Mouse (Mus musculus) limb, embryonic 10.5 days (tissue): ENCODE results near the gene Mvb12a. TPM values are rescaled to one million over a fixed set of nuclear protein-coding genes. Genes with fewer than 3 reads are reported as not detected.
"Not testable (repeated sequence)": the region's sequence is repeated elsewhere in the genome, so short reads cannot be mapped to it uniquely, and the experiment has no call there.

Experiments used
- DNase-seq: peaks from one replicate; pipeline ENCODE4 v3.0.0-alpha.2; 2017; ENCODE audit warnings: low spot score
- H3K27ac ChIP-seq: fragments of 300-500 bp; sonication (generic); 2 replicates; pipeline ENCODE4 v1.5.1; 2016; ENCODE audit warnings: mild to moderate bottlenecking
- H3K27me3 ChIP-seq: fragments of 300-500 bp; sonication (generic); 2 replicates; pipeline ENCODE4 v1.6.1; 2016; ENCODE audit warnings: low read depth, mild to moderate bottlenecking; ENCODE audit not compliant: poor library complexity, severe bottlenecking
- H3K36me3 ChIP-seq: fragments of 300-500 bp; sonication (generic); 2 replicates; pipeline ENCODE4 v1.6.1; 2016; ENCODE audit warnings: mild to moderate bottlenecking, moderate library complexity
- H3K4me1 ChIP-seq: fragments of 300-500 bp; sonication (generic); 2 replicates; pipeline ENCODE4 v1.6.1; 2016
- H3K4me3 ChIP-seq: fragments of 300-500 bp; sonication (generic); 2 replicates; pipeline ENCODE4 v1.5.1; 2016; ENCODE audit warnings: mild to moderate bottlenecking, moderate library complexity
- H3K9me3 ChIP-seq: fragments of 300-500 bp; sonication (generic); replicated peaks from 2 replicates; pipeline ENCODE4 v1.6.1; 2016; ENCODE audit warnings: mild to moderate bottlenecking
- WGBS: fragments of 180-500 bp; shearing (Covaris S2); methylation state at CpG from one replicate; pipeline ENCODE4 v1.1.7; 2016; 5-methylcytosine and 5-hydroxymethylcytosine counted together
- polyA plus RNA-seq: library from polyadenylated mRNA; unstranded; fragments of >200 nt; fragmentation: Nextera tagmentation; extraction: Ambion mirVana; gene quantifications from 2 replicates; pipeline ENCODE4 v1.2.1, GENCODE M21; 2016

Mvb12a gene
- polyA plus RNA-seq, 1 experiment from 2014 or later = 76.2 TPM

DNA sequence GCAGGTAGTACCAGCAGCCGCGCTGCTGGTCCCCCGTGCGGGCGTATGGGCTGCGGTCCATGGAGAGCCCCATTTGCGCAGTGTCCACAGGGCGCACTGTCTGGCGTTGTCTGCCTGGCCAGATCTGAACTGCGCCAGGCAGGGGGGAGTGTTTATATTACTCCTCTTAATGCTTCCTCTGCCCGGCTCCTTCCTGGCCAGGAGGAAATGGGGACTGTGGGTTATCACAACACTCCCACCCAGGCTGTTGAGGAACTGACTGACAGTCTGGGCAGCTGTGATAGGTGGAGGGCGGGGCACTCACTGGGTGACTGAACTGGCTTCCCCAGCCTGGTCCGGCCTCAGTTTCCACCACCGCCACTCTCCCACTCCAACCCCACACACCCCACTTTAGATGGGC lies 31.1 kb upstream of the Mvb12a start, which contains the start of gene Plvap:
TSS of gene Plvap (minus strand) at position 109 of the 400 bp plus-strand sequence.
- WGBS = 51% methylated on average over 14 of the region's 14 CpGs
- H3K4me1 ChIP-seq = peaks cover 42% of the 10 kb centered on the region
- peaks cover 51% of the 10 kb centered on the region for H3K27me3 ChIP-seq
- H3K36me3 ChIP-seq = no peaks in the 10 kb centered on the region
- peak within 1 kb of the TSS; percentile 29 for H3K4me3 ChIP-seq
- no peak for DNase-seq
- peak within 1 kb of the TSS; percentile 42; the same call in 1 of the 2 replicates for H3K27ac ChIP-seq
- H3K9me3 ChIP-seq = no peaks in the 10 kb centered on the region

DNA sequence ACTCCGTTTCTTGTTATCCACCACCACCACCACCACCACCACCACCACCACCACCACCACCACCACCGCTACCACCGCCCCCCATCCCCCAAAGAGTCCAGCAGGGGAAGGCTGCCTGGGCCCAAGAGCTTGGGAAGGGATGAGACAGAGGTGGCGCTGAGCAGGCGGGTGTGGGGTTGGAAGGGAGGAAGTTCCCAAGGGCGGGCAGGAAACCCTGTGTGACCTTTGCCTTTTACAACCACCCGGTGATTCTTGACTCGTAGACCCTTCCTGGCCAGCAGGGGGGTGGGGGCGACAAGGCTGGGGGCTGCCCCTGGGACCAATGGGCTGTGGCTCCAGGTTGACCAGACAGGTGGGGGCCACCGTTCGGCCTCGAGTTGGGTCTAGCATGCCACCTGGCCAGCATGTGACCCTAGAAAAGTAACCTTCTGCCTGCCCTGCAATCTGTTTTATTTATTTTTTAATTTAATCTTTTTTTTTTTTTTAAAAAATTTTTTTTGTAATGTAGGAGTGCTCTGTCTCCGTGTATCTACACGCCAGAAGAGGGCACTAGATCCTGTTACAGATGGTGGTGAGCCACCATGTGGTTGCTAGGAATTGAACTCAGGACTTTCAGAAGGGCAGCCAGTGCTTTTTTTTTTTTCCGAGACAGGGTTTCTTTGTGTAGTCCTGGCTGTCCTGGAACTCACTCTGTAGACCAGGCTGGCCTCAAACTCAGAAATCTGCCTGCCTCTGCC lies 29.5 kb upstream of the Mvb12a start:
- 73% methylated on average over 15 of the region's 15 CpGs for WGBS
- Histone ChIP-seq H3K4me3 (no peak overlapping the region), H3K27ac (0 out of 2 replicates have a peak overlapping the region, but pooled peaks have one; percentile 42), H3K9me3 (no peaks in the 10 kb centered on the region), H3K27me3 (peaks cover 35% of the 10 kb centered on the region), H3K36me3 (no peaks in the 10 kb centered on the region), H3K4me1 (peaks cover 35% of the 10 kb centered on the region)
- no peak for DNase-seq

DNA sequence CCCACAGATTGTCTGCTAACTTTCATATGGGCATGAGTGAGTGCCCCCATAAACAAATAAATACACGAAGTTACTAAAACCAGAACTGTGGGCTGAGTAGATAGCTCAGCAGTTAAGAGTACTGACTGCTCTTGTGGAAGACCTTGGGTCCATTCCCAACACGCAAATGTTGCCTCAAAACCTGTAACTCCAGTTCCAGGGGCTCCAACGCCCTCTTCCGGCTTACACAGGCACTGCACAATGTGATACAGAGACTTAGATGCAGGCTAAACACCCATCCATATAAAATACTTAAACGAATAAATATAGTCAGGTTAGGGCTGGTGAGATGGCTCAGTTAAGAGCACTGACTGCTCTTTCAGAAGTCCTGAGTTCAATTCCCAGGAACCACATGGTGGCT lies 27.7 kb upstream of the Mvb12a start:
- no peak for DNase-seq
- Histone ChIP-seq H3K27me3 (peaks cover 17% of the 10 kb centered on the region), H3K36me3 (no peaks in the 10 kb centered on the region), H3K4me1 (peaks cover 21% of the 10 kb centered on the region), H3K9me3 (no peaks in the 10 kb centered on the region), H3K4me3 (no peak overlapping the region), H3K27ac (no peak overlapping the region)
- WGBS = 75% methylated on average over 5 of the region's 5 CpGs

DNA sequence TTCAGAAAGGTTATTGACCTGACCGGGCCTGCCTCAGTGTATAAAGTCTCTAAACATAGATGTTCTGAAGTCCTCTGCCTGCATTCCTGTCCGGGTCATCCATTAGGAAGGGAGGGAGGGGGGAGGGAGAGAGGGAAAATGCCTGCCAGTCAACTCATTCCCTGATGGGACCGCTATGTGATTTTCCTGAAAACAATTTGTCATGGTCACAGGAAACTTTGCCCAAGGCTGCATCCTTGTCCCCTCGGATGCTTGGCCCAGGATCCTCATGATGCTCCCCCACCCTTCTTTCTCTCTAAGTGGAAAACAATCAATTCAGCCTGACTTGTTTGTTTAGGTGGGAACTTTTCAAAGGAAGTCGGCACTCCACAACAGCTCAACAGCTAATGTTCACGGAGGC lies 25.9 kb upstream of the Mvb12a start:
- H3K36me3 ChIP-seq = no peaks in the 10 kb centered on the region
- 12% methylated on average over 6 of the region's 6 CpGs for WGBS
- peak; percentile 29 for DNase-seq
- H3K4me1 ChIP-seq = peaks cover 25% of the 10 kb centered on the region
- H3K27ac ChIP-seq = no peak overlapping the region
- H3K27me3 ChIP-seq = peaks cover 1% of the 10 kb centered on the region; the same call in 1 of the 2 replicates
- no peaks in the 10 kb centered on the region for H3K9me3 ChIP-seq
- H3K4me3 ChIP-seq = no peak overlapping the region

DNA sequence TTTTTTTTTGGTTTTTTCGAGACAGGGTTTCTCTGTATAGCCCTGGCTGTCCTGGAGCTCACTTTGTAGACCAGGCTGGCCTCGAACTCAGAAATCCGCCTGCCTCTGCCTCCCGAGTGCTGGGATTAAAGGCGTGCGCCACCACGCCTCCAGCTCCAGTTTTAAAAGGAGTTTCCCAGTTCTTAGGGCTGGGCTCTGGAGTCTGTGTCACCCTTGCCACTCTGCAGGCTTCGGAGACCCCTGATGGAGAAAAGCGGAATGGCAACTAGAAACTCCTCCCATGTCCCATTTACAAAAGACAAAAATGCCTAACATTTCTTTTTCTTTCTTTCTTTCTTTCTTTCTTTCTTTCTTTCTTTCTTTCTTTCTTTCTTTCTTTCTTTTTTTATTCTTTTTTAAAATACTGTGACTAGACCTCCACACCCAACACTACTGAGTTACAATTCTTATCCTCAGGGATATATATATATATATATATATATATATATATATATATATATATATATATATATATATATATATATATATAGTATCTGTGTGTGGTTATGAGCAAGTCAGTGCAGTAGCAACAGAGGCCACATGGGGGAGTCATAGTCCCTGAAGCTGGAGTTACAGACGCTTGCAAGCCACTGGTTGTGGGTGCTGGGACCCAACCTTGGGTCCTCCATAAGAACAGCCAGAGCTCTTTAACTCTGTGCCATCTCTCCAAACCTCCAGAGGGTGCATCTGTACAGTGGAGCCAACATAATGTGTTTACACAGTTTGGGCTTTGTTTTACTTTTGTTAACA lies 23.5 kb upstream of the Mvb12a start:
- not testable (repeated sequence) for H3K36me3 ChIP-seq, H3K27ac ChIP-seq, H3K4me3 ChIP-seq, H3K9me3 ChIP-seq
- peaks cover 18% of the 10 kb centered on the region for H3K4me1 ChIP-seq
- 49% methylated on average over 10 of the region's 10 CpGs for WGBS
- peak; percentile 71 for DNase-seq
- H3K27me3 ChIP-seq = peaks cover 20% of the 10 kb centered on the region

DNA sequence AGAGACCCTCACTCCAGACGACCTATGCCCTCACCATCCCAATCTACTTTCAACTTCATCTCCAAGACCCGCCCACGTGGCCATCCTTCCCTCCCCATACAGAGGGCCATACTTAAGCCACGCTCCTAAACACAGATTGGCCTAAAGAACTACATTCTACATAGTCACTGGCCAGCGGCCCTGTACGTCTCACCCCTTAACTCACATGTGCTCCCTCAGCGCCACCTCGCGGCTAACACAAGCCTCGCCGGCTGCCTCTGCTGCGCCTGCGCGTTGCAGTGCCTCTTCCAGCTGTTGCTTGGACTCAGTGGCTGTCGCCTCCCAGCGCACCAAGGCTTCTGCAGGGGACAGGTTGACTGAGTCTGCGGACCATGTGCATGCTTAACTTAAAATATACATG lies 21.1 kb upstream of the Mvb12a start:
- H3K27ac ChIP-seq = no peak overlapping the region
- H3K9me3 ChIP-seq = no peaks in the 10 kb centered on the region
- peaks cover 44% of the 10 kb centered on the region for H3K27me3 ChIP-seq
- WGBS = 5% methylated on average over 17 of the region's 17 CpGs
- H3K36me3 ChIP-seq = no peaks in the 10 kb centered on the region
- H3K4me1 ChIP-seq = peaks cover 31% of the 10 kb centered on the region
- H3K4me3 ChIP-seq = no peak overlapping the region
- DNase-seq = peak; percentile 96

DNA sequence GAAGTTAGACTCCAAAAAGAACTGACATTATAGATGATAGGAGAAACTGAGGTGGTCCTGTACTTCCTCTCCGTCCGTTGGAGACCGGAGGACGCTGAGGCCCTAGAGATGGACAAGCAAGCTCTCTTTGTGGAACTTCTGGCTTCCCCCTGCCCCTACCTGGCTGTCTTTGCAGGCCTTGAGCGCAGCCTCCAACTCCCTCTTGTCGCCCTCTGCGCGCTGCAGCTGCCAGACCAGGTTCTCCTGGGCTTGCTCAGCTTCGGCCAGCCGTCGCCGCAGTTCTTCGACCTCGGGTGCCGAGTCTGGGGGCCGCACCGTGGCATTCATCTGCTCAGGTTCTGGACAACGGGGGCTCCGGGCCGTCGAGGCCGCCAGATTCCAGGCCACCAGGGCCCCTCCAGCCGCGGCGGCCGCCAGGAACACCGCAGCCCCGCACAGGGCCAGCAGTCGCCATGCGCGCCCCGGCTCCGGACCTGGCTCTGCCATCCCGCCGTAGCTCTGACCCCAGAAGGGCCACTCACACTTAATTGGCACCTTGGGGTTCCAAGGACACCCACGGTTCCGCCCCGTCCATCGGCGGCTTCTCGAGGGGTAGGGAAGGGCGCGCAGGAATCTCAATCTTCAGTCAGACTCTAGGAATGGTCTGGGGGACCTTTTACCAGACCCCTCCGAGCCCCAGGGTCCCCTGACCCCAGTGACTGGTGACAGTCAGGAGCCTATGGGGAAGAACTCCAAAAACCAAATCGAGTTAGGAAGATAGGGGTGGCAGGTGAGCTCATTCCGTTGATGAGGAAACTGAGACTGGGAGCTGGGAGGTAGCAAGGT lies 17.3 kb upstream of the Mvb12a start, which contains the start of gene Ccdc194:
TSS of gene Ccdc194 (minus strand) at position 486 of the 825 bp plus-strand sequence.
- peaks cover 62% of the 10 kb centered on the region for H3K27me3 ChIP-seq

DNA sequence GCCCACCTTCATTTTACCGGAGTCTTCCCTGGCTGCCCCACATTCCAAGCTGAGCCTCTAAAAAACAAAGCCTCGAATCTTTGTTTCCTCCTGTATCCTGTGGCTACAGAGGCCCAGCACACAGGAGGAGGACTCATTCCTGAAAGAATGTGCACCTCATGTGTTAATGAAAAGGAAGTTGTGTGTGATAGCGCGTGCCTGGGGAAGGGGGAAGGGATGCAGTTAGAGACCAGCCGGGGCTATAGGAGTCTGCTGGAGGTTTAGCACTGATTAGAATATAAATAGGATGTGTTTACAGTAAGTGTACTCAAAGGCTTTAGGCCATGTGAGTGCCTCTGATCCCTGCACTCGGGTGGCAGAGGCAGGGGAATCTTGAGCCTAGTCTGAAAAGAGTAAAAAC lies 16.4 kb upstream of the Mvb12a start:
- no peaks in the 10 kb centered on the region for H3K36me3 ChIP-seq
- no peaks in the 10 kb centered on the region for H3K9me3 ChIP-seq
- peaks cover 28% of the 10 kb centered on the region for H3K4me1 ChIP-seq
- DNase-seq = no peak
- 8% methylated on average over 6 of the region's 6 CpGs for WGBS
- H3K4me3 ChIP-seq = no peak overlapping the region
- no peak overlapping the region for H3K27ac ChIP-seq
- peaks cover 62% of the 10 kb centered on the region for H3K27me3 ChIP-seq

More for the DNA sequence above, 17.3 kb upstream of the Mvb12a start, which contains the start of gene Ccdc194:
- Histone ChIP-seq H3K4me3 (peak within 1 kb of the TSS; percentile 38), H3K36me3 (no peaks in the 10 kb centered on the region), H3K27ac (peak within 1 kb of the TSS; percentile 27), H3K9me3 (no peaks in the 10 kb centered on the region), H3K4me1 (peaks cover 32% of the 10 kb centered on the region)
- DNase-seq = no peak
- WGBS = 6% methylated on average over 46 of the region's 46 CpGs

DNA sequence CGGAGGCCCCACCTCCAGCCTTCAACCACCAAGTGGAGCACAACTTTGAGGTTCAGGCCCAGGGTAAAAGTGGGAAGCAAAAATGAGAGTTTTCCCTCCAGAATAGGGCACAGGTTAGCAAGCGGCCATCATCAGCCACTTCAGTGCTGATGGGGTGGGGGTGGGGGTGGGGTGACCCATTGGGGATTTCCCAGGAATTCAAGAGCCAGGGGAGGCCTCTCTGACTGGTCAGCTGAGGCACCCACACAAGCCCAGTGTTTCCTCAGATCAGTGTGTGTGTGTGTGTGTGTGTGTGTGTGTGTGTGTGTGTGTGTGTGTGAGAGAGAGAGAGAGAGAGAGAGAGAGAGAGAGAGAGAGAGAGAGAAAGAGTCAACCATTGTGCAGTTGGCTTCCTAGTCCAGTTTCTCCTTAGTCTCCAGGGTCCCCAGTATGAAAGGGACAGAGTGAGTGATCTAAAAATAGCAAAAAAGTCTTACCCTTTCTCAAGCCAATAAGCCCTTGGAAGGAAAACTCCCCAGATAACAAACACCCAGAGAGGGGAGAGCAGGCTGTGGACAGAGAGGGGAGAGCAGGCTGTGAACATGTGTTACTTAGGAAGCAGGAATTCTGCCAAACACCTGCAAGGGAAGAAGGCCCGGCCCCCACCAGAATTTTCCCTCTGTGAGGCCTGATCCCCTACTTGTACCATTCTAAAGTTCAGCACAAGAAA lies 15.4 kb upstream of the Mvb12a start:
- H3K27me3 ChIP-seq = peaks cover 60% of the 10 kb centered on the region
- no peaks in the 10 kb centered on the region for H3K9me3 ChIP-seq
- peaks cover 23% of the 10 kb centered on the region for H3K4me1 ChIP-seq
- H3K27ac ChIP-seq = 0 out of 2 replicates have a peak overlapping the region, but pooled peaks have one; percentile 19
- no peak overlapping the region for H3K4me3 ChIP-seq
- WGBS = 57% methylated on average over 3 of the region's 3 CpGs
- no peak for DNase-seq
- no peaks in the 10 kb centered on the region for H3K36me3 ChIP-seq

DNA sequence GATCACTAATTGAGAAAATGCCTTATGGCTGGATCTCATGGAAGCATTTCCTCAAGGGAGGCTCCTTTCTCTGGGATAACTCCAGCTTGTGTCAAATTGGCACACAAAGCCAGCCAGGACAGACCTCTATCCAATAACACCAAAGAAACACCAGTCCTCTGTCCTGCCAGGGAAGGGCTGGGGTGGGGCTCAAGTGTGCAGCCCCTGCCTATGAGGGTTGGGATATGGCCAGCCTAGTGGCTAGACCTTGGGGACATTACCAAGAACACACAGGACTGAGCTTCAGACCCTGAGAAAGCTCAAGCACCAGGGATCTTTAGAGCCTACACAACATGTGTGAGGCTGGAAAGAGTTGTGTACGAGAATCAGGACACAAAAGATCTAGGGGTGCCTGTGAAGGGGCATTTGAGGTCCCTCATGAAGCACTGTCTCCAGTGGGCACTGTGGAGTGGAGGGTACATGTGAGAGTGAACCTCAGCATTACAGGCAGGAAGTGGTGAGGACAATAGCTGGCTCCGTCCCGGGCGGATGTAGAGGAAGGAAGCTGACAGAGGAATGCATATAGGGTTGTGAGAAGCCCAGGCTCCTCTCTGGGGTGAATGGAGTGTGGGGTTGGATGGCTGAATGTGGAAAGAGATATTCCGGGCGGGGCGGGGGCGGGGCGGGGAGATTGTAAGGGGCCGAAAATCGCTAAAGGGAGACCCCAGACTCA lies 14.2 kb upstream of the Mvb12a start:
- H3K4me3 ChIP-seq = no peak overlapping the region
- no peaks in the 10 kb centered on the region for H3K9me3 ChIP-seq
- 89% methylated on average over 11 of the region's 11 CpGs for WGBS
- H3K4me1 ChIP-seq = peaks cover 23% of the 10 kb centered on the region
- H3K36me3 ChIP-seq = no peaks in the 10 kb centered on the region
- DNase-seq = no peak
- H3K27me3 ChIP-seq = peaks cover 49% of the 10 kb centered on the region
- no peak overlapping the region for H3K27ac ChIP-seq

DNA sequence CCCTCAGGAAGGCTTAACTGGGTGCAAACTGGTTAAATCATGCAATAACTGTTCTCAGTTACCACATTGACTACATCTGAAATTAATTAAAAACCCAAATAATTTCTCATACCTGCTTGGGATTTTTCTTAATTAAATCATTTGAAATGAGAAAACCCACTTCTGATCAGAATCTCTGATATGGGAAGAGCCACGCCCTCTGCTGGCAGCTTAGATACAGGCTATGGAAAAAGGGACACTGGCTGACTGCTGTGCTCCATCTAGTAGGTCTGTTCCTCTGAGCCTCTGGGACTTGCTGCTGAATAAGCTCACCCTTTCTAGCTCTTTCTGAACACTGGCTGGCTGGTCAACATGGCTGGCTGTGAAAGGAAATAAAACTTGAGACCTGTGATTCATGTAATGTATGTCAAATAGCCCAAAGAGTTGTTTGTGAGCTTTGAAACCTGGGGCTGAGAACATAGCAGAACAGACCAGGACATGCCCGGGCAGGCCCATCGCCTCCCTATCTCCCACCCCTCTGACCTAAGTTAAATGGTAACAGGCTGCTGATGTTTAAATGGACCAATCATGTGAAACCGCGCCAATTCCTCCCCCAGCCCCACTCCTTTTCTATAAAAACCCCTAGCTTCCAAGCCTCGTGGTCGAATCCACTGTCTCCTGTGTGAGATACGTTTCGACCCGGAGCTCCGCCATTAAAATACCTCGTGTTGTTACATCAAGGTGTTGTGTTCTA lies 11.8 kb upstream of the Mvb12a start:
- H3K27ac ChIP-seq, DNase-seq, H3K4me3 ChIP-seq, H3K36me3 ChIP-seq, H3K9me3 ChIP-seq: not testable (repeated sequence)
- H3K4me1 ChIP-seq = peaks cover 20% of the 10 kb centered on the region
- H3K27me3 ChIP-seq = peaks cover 38% of the 10 kb centered on the region
- 76% methylated on average over 9 of the region's 12 CpGs for WGBS
